Mouse (Mus musculus) cerebellum, postnatal 36 days (tissue): ENCODE measurements around the gene Yju2.
"Not testable (repeated sequence)": the region's sequence is repeated elsewhere in the genome, so short reads cannot be mapped to it uniquely, and the experiment has no call there.

ENCODE experiments used
- DNase-seq, 2 experiments: peaks; one replicate each; pipeline ENCODE4 v3.0.0; 2021 to 2022; ENCODE audit warnings: mixed read lengths in 2 of 2

The Yju2 gene

DNA sequence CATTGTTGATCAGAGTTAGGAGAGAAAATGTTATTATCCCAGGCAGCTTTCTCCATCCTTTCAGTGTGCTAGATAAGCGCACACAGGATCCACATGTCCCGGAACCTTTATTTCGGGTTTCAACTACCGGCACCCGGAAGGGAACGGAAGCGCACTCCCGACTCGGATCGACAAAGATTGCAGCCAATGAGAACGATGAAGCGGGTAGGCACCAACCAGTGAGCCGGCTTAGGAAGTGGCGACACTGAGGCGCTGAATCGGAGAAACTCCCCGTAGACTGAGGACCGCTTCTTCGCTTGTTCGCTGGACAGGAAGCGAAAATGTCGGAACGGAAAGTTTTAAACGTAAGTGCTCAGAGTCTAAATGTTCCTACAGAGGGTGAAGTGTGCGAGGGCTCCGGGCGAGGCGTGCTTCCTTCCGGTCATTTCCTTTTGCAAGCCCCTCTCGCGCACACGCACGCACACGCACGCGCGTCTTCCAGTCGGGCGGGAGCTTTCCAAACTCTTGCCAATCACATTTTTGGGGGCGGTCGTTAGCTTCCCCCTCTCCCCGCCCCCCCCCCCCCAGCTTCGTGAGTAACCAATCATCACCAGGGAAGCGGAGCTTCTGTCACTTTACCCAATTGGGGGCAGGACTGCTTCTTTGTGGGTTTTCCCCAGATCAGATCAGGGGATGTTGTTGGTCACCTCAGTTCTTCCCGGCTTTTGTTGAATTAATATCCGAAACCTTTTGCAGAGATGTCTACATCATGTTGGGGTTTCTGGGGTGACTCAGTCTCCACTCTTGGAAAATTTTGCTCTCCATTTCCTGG is at the start of gene Yju2:
Yju2 (plus strand) TSS at position 182 of the 811 bp plus-strand sequence.
- peak; percentile 91 to 96 for DNase-seq

GRCm38 (mm10) chr17:55931553-55932502 is 27.1 kb upstream of the Yju2 start:
- DNase-seq: peak; percentile 49 to 63

GRCm38 (mm10) chr17:55932635-55933034 is 26.3 kb upstream of the Yju2 start:
- no peak for DNase-seq

DNA sequence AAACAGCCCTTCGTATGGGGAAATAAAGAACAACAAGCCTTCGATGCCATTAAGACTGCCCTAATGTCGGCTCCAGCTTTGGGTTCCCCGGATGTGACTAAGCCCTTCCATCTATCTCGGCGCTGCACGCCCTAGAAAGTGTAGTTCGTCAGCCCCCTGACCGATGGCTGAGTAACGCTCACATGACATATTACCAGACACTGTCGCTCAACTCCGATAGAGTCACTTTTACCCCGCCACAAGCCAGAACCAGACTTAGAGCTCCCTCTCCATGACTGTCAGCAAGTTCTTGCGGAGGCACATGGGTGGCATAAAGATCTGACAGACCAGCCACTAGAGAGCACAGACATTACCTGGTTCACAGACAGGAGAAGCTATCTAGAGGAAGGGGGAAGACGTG is 25.7 kb upstream of the Yju2 start:
- no peak for DNase-seq

- not testable (repeated sequence) for DNase-seq
Measured at GRCm38 (mm10) chr17:55944387-55944865, 14.5 kb upstream of the Yju2 start.

- peak; percentile 94 to 96 for DNase-seq
Measured at GRCm38 (mm10) chr17:55944866-55945682, 13.8 kb upstream of the Yju2 start.

- DNase-seq: peak in 1 of 2 experiments; percentile 35
Measured at GRCm38 (mm10) chr17:55945696-55946095, 13.2 kb upstream of the Yju2 start.

GRCm38 (mm10) chr17:55948647-55949046 is 10.3 kb upstream of the Yju2 start:
- DNase-seq: no peak

DNA sequence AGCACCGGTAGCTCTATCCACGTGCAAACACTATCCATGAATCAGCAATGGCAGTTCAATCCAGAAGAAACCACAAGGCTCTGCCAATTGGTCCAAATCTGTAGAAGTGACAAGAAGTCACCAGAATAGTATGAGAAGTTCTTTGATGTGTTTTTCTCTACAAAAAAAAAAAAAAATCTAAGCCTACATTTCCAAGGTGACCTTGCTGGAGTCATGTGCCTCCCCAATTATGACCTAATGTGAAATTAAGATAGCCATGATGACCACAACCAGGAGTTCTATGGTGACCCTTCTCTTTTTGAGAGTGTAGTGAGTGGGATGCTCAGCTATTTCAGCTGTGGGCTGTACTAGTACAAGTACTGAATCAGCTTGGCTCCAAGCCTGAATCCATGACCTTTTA is 9.5 kb upstream of the Yju2 start, which contains the start of gene Zfp119b:
Zfp119b (minus strand) TSS at position 101 of the 400 bp plus-strand sequence.
- DNase-seq: no peak

- no peak for DNase-seq
Measured at GRCm38 (mm10) chr17:55950601-55951000, 8.3 kb upstream of the Yju2 start.

DNA sequence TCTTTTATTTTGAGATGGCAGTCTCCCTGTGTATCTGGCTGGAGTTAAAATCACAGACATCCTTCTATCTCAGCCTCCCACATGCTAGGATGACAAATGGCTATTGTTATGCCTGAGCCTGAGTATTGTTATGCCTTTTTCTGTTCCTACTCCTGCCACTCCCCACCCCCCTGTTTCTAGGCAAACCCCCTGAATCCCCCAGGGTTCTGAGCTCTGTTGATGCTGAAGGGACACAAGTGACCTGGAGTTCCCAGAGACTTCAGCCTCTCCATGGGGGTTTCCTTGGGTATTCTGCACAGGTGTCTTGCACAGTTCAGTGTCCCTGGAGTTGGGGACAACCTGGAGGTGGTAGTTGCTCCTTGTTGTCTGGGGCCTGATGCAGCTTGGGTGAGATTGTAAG is 6.9 kb upstream of the Yju2 start:
- no peak for DNase-seq

DNA sequence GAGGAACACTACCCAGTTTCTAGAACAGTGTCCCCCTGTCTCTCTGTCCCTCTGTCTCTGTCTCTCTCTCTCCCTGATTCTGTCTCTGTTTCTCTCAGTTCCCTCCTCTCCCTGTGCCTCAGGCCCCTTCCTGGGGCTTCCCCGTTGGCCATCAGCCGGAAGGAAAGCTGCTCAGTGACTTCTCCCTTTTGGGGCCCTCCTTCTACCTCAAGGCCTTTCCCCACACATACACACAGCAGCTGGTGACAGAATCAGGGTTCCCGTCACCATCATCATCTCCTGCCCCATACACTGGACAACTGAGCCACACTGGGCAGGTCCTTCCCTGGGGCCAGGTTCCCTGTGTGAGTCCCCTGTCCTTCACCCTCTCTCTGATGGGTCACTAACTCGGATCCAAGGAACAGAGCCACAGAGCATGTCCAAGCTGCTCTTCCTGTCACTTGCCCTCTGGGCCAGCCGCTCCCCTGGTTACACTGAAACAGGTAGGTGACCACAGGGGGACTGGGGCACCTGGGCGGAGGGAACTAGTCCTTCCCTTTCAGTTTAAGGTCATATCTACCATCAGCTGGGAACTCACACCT is 6.4 kb upstream of the Yju2 start, which contains the start of gene Ebi3:
Ebi3 (plus strand) TSS at position 194 of the 581 bp plus-strand sequence.
- DNase-seq: no peak

DNA sequence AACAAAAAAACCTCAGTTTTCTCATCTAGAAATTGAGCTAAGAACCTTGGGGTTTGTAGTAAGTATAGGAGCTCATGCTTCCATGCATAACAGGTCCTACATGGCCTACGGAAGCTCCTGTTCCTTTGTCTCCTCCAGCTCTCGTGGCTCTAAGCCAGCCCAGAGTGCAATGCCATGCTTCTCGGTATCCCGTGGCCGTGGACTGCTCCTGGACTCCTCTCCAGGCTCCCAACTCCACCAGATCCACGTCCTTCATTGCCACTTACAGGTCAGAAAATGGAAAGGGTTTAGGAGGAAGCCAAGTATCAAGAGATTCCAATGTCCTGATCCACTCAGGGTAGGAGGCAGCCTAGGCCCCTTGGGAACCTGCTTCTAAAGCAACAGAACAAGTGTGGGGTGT is 5.1 kb upstream of the Yju2 start:
- DNase-seq: no peak

DNA sequence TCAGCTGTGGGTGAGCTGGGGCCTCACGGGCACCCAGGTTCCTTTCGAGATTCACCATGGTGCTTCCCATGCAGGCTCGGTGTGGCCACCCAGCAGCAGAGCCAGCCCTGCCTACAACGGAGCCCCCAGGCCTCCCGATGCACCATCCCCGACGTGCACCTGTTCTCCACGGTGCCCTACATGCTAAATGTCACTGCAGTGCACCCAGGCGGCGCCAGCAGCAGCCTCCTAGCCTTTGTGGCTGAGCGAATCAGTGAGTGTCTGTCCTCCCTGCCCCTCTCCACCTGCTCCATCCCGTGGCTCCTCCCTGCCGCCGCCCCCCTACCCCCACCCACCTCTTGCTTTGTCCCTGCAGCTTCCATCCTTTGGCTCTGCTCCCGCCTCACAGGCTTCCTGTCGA is 4.7 kb upstream of the Yju2 start:
- no peak for DNase-seq

DNA sequence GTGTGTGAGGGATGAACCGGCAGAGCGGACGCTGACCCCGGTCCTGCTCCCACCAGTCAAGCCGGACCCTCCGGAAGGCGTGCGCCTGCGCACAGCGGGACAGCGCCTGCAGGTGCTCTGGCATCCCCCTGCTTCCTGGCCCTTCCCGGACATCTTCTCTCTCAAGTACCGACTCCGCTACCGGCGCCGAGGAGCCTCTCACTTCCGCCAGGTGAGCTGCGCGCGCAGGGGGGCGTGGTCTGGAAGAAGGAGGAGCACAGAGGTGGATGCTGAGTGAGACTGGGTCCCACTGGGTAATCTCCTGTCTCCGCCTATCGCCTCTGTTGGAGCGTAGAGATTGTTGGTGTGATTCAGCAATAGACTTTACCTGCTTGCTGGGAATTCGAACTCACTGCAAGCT is 2.8 kb upstream of the Yju2 start:
- DNase-seq: peak; percentile 85 to 91

- no peak for DNase-seq
Measured at GRCm38 (mm10) chr17:55956591-55956990, 2.3 kb upstream of the Yju2 start.

DNA sequence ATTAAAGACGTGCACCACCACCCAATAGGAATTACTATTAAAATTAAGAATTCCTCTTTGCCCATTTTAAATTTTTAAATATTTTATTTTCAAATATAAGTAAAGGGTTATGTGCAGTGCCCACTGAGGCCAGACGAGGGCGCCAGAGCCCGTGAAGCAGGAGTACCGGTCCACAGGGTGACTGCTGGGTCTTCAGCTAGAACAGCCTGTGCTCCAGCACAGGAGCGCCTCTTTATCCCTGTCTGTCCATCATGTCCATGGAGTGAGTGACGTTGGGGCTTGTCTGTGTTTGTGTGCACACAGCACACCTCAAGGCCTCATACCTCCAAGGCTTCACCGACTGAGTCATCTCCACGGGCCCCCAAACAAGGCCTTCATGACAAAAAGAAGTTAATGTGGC is 1.7 kb upstream of the Yju2 start:
- peak; percentile 83 to 86 for DNase-seq

GRCm38 (mm10) chr17:55957726-55958583 is 944 bp upstream of the Yju2 start:
- DNase-seq: no peak

- no peak for DNase-seq
Measured at GRCm38 (mm10) chr17:55958584-55958886, 364 bp upstream of the Yju2 start.

GRCm38 (mm10) chr17:55959946-55960740 is 1.2 kb downstream of the Yju2 start:
- no peak for DNase-seq
